Mouse (Mus musculus): Measurements from ENCODE around the gene Tnks2. TPM values are rescaled to one million over a fixed set of nuclear protein-coding genes. Genes with fewer than 3 reads are reported as not detected.

Gene Tnks2
- polyA plus RNA-seq, 2 experiments = 74.9 to 82.9 TPM

DNA sequence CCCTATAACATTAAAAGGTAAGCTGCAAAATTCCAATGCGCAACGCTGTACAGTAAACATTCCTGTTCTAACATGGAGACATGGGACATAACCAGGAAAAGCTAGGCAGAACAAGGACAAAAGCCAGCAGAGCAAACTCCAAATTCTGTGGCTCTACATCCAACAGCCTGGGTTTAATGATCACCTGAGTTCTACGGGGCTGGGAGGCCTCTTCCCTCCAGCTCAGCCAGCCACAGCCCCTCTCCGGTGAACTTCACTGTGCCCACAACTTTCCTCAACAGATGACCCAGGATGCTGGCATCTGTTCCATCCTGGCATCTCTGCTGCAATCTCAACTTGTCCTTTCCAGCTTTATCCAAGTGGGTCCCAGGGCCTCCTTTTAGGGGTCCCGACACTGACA lies 6.4 kb upstream of the Tnks2 start:
- no peak overlapping the region for H3K27ac ChIP-seq (replicated peaks; ENCODE audit: low read depth, low read length)
- no peaks in the 10 kb centered on the region for H3K36me3 ChIP-seq (ENCODE audit: control insufficient read depth, insufficient read depth, low read length)
- H3K4me1 ChIP-seq (ENCODE audit: control insufficient read depth, insufficient read depth, low read length) = no peaks in the 10 kb centered on the region
- no peak for DNase-seq (ENCODE audit: low spot score)
- H3K4me3 ChIP-seq (replicated peaks; ENCODE audit: low read length) = no peak overlapping the region
- WGBS = 88% methylated on average over 5 of the region's 5 CpGs
- no peaks in the 10 kb centered on the region for H3K9me3 ChIP-seq (ENCODE audit: control insufficient read depth, low read length)
- no peak overlapping the region for H3K4me2 ChIP-seq (replicated peaks; ENCODE audit: low read depth, low read length, severe bottlenecking)
- H3K27me3 ChIP-seq (ENCODE audit: control insufficient read depth, insufficient read depth, low read length) = no peaks in the 10 kb centered on the region
- H3K9ac ChIP-seq (ENCODE audit: low read depth, low read length, severe bottlenecking) = no peak overlapping the region
- no peak for TF ChIP-seq POLR2A (IDR thresholded peaks at IDR 0.05; ENCODE audit: borderline replicate concordance, extremely low read depth, insufficient read depth, insufficient read length)
- ATAC-seq (ENCODE audit: low FRiP score, low read depth) = no peak

DNA sequence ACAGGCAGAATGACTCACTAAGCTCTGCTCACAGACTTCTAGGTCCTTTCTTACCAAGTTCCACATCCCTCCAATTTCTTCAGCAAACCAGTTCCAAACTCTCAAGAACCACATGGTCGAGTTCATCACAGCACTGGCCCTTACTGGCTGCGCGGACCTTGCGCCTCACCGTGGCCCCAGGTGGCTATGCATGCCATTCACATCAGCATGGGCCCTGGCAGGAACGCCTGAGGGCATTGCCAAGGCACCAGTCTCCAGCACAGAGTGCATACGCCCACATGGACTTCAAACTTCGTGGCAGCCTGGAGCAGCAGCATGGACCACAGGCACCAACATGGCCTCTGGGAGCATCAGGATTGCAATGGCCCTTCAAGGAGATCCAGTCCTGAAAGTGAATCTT lies 5.7 kb upstream of the Tnks2 start:
- H3K9me3 ChIP-seq (ENCODE audit: control insufficient read depth, low read length) = no peaks in the 10 kb centered on the region
- DNase-seq (ENCODE audit: low spot score) = no peak

DNA sequence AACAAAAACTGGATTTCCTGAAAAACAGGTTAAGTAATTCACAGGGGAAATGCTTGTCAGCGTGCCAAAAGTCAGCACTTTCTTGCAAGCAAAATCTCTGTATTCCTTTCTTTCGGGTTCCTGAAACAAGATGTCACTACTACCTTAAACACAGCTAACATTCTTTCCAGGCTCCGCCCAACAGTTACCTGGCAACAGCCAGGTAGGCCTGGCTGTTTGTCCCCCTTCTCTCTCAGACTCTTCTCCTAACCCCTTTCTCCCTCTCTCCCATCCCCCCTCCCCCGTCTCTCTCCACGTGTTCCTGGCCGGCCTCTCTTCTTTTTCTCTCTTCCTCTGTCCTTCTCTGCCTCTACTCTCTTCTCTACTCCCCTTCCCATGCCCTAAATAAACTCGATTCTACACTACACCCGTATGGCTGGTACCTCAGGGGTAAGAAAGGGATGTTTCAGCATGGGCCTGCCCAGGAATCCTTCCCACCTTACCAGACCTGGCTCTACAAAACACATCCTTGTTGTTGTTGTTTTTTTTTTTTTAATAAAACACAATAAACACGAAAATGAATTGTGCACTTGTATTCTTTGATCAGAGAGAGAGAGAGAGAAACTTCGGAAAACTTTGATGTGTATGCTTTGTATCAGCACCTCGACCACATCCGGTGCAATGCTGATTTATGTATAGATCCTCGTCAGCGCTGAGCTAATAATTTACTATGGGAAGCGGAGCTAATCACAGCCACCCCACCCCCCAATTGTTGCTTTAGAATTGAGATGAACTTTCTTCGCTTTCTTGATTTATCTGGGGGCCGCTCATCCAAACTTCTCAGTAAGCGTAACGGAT lies 863 bp upstream of the Tnks2 start:
- no peaks in the 10 kb centered on the region for H3K27me3 ChIP-seq (ENCODE audit: control insufficient read depth, insufficient read depth, low read length)
- WGBS = 4% methylated on average over 19 of the region's 19 CpGs
- peak overlapping the region; percentile 98 for H3K27ac ChIP-seq (replicated peaks; ENCODE audit: low read depth, low read length)
- peak overlapping the region; percentile 98 for H3K9ac ChIP-seq (ENCODE audit: low read depth, low read length, severe bottlenecking)
- peak overlapping the region; percentile 97 for H3K4me3 ChIP-seq (replicated peaks; ENCODE audit: low read length)
- ATAC-seq (ENCODE audit: low FRiP score, low read depth) = peak; percentile 7; the same call in 1 of the 2 replicates
- no peak for TF ChIP-seq POLR2A (IDR thresholded peaks at IDR 0.05; ENCODE audit: borderline replicate concordance, extremely low read depth, insufficient read depth, insufficient read length)
- H3K4me1 ChIP-seq (ENCODE audit: control insufficient read depth, insufficient read depth, low read length) = peaks cover 17% of the 10 kb centered on the region
- no peaks in the 10 kb centered on the region for H3K9me3 ChIP-seq (ENCODE audit: control insufficient read depth, low read length)
- peak overlapping the region; percentile 63 for H3K4me2 ChIP-seq (replicated peaks; ENCODE audit: low read depth, low read length, severe bottlenecking)
- peak; percentile 77 for DNase-seq (ENCODE audit: low spot score)
- H3K36me3 ChIP-seq (ENCODE audit: control insufficient read depth, insufficient read depth, low read length) = 0 out of 2 replicates have a peak, but pooled peaks cover under 1% of the 10 kb centered on the region

More for the DNA sequence above, 5.7 kb upstream of the Tnks2 start:
- 51% methylated on average over 8 of the region's 8 CpGs for WGBS
- peaks cover 6% of the 10 kb centered on the region for H3K4me1 ChIP-seq (ENCODE audit: control insufficient read depth, insufficient read depth, low read length)
- TF ChIP-seq POLR2A (IDR thresholded peaks at IDR 0.05; ENCODE audit: borderline replicate concordance, extremely low read depth, insufficient read depth, insufficient read length) = no peak
- H3K36me3 ChIP-seq (ENCODE audit: control insufficient read depth, insufficient read depth, low read length) = no peaks in the 10 kb centered on the region
- ATAC-seq (ENCODE audit: low FRiP score, low read depth) = no peak
- no peaks in the 10 kb centered on the region for H3K27me3 ChIP-seq (ENCODE audit: control insufficient read depth, insufficient read depth, low read length)
- no peak overlapping the region for H3K27ac ChIP-seq (replicated peaks; ENCODE audit: low read depth, low read length)
- no peak overlapping the region for H3K9ac ChIP-seq (ENCODE audit: low read depth, low read length, severe bottlenecking)
- H3K4me3 ChIP-seq (replicated peaks; ENCODE audit: low read length) = no peak overlapping the region
- H3K4me2 ChIP-seq (replicated peaks; ENCODE audit: low read depth, low read length, severe bottlenecking) = no peak overlapping the region

DNA sequence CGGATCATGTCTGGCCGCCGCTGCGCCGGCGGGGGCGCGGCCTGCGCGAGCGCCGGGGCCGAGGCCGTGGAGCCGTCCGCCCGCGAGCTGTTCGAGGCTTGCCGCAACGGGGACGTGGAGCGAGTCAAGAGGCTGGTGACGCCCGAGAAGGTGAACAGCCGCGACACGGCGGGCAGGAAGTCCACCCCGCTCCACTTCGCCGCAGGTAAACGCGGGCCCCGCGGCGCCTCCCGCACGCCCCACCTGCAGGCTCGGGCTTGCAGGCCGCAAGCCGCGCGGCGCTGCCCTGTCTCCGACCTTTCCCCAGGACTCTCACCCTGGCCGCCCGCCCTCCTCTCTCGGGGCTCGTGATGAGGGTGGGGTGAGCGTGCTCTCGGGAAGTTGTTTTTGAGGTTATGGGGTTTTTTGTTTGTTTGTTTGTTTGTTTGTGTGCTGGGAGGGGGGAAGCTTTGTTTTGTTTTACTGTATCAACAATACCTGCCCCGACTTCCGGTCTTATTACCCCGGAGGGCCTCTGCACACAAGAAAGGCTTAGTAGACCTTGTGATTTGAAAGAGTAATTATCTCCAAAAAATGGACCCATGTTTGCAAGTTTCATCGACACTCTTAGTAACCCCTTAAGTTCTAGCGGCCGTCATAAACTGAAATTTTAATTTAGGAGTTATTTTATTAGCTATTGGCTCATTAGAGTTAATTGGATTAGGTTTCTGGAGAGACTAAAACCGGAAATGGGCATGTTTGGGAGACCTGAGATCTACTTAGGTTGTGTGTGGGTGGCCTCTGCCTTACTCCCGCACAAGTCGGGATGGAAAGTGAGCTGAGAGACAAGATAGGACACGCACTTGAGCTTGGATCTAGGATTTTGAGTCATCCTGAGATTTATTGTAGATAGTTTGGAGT lies 750 bp downstream of the Tnks2 start:
- Histone ChIP-seq H3K27ac (replicated peaks; ENCODE audit: low read depth, low read length) (peak overlapping the region; percentile 98), H3K9ac (ENCODE audit: low read depth, low read length, severe bottlenecking) (peak overlapping the region; percentile 98), H3K4me1 (ENCODE audit: control insufficient read depth, insufficient read depth, low read length) (peaks cover 17% of the 10 kb centered on the region), H3K9me3 (ENCODE audit: control insufficient read depth, low read length) (no peaks in the 10 kb centered on the region), H3K4me2 (replicated peaks; ENCODE audit: low read depth, low read length, severe bottlenecking) (peak overlapping the region; percentile 85), H3K4me3 (replicated peaks; ENCODE audit: low read length) (peak overlapping the region; percentile 97), H3K27me3 (ENCODE audit: control insufficient read depth, insufficient read depth, low read length) (no peaks in the 10 kb centered on the region), H3K36me3 (ENCODE audit: control insufficient read depth, insufficient read depth, low read length) (0 out of 2 replicates have a peak, but pooled peaks cover 8% of the 10 kb centered on the region)
- no peak for TF ChIP-seq POLR2A (IDR thresholded peaks at IDR 0.05; ENCODE audit: borderline replicate concordance, extremely low read depth, insufficient read depth, insufficient read length)
- WGBS = under 1% methylated on average over 27 of the region's 62 CpGs
- ATAC-seq (ENCODE audit: low FRiP score, low read depth) = no peak
- DNase-seq (ENCODE audit: low spot score) = no peak

DNA sequence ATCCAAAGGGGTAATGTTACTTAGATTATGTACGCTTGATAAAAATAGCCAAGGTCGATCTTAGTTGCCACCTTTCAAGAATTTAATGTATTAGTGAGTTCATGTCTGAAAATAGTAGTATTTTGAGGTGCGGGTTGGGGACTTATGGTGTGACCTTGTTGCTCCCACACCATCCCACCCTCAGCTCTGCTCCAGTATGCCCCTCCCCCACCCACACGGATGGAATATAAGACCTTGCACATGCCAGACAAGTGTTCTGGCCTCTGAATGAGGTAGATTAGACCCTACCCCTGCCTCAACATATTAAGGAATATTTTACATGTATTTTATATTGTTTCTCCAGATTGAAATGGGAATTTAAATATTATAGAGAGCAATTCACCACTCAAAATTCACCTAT lies 2.0 kb downstream of the Tnks2 start:
- no peak for TF ChIP-seq POLR2A (IDR thresholded peaks at IDR 0.05; ENCODE audit: borderline replicate concordance, extremely low read depth, insufficient read depth, insufficient read length)
- no peak for DNase-seq (ENCODE audit: low spot score)
- Histone ChIP-seq H3K9ac (ENCODE audit: low read depth, low read length, severe bottlenecking) (no peak overlapping the region), H3K27me3 (ENCODE audit: control insufficient read depth, insufficient read depth, low read length) (no peaks in the 10 kb centered on the region), H3K9me3 (ENCODE audit: control insufficient read depth, low read length) (no peaks in the 10 kb centered on the region), H3K4me3 (replicated peaks; ENCODE audit: low read length) (peak overlapping the region; percentile 97), H3K27ac (replicated peaks; ENCODE audit: low read depth, low read length) (no peak overlapping the region), H3K4me2 (replicated peaks; ENCODE audit: low read depth, low read length, severe bottlenecking) (peak overlapping the region; percentile 85), H3K4me1 (ENCODE audit: control insufficient read depth, insufficient read depth, low read length) (peaks cover 17% of the 10 kb centered on the region), H3K36me3 (ENCODE audit: control insufficient read depth, insufficient read depth, low read length) (peaks cover 13% of the 10 kb centered on the region; the same call in 1 of the 2 replicates)
- no peak for ATAC-seq (ENCODE audit: low FRiP score, low read depth)
- WGBS = 50% methylated on average over 4 of the region's 4 CpGs

Data from limb, embryonic 14.5 days (tissue).